Mouse (Mus musculus) heart, postnatal 0 days (tissue): ENCODE results near the gene Mmp20. TPM values are rescaled to one million over a fixed set of nuclear protein-coding genes. Genes with fewer than 3 reads are reported as not detected.

Experiments
- ATAC-seq: fragments of 200-750 bp; cut with Nextera tagmentation; 2 replicates; pipeline ENCODE4 v1.8.0; 2017; ENCODE audit warnings: low read depth, moderate number of reproducible peaks, moderate library complexity; ENCODE audit not compliant: insufficient read depth
- DNase-seq: peaks from one replicate; pipeline ENCODE4 v3.0.0-alpha.2; 2016; ENCODE audit warnings: low spot score
- H3K27ac ChIP-seq: fragments of 300-500 bp; sonication (generic); 2 replicates; pipeline ENCODE4 v1.5.1; 2014; ENCODE audit warnings: low read depth, mild to moderate bottlenecking
- H3K27me3 ChIP-seq: fragments of 300-500 bp; sonication (generic); 2 replicates; pipeline ENCODE4 v1.6.1; 2014; ENCODE audit warnings: low read length, mixed read lengths; ENCODE audit not compliant: control insufficient read depth, insufficient read depth
- H3K36me3 ChIP-seq: fragments of 300-500 bp; sonication (generic); replicated peaks from 2 replicates; pipeline ENCODE4 v1.6.1; 2014; ENCODE audit warnings: low read length, mixed read lengths; ENCODE audit not compliant: control insufficient read depth, insufficient read depth
- H3K4me1 ChIP-seq: fragments of 300-500 bp; sonication (generic); 2 replicates; pipeline ENCODE4 v1.6.1; 2014; ENCODE audit warnings: antibody characterized with exemption; ENCODE audit not compliant: control insufficient read depth, insufficient read depth
- H3K4me2 ChIP-seq: fragments of 300-500 bp; sonication (generic); 2 replicates; pipeline ENCODE4 v1.6.1; 2014; ENCODE audit warnings: low read depth, mild to moderate bottlenecking, low read length, moderate library complexity
- H3K4me3 ChIP-seq: fragments of 300-500 bp; sonication (generic); 2 replicates; pipeline ENCODE4 v1.5.1; 2014; ENCODE audit warnings: low read depth, low read length
- H3K9ac ChIP-seq: fragments of 300-500 bp; sonication (generic); replicated peaks from 2 replicates; pipeline ENCODE4 v1.6.1; 2014; ENCODE audit warnings: low read depth, low read length, mixed read lengths
- H3K9me3 ChIP-seq: fragments of 300-500 bp; sonication (generic); replicated peaks from 2 replicates; pipeline ENCODE4 v1.6.1; 2016; ENCODE audit warnings: low read length; ENCODE audit not compliant: control insufficient read depth
- CTCF ChIP-seq: IDR thresholded peaks from 2 replicates; pipeline ENCODE4 v1.5.1; 2016; ENCODE audit warnings: antibody characterized with exemption, control low read depth, low read depth
- EP300 ChIP-seq: IDR thresholded peaks from 2 replicates; pipeline ENCODE4 v1.6.1; 2016; ENCODE audit warnings: antibody characterized with exemption, low read depth
- WGBS: fragments of 180-500 bp; shearing (Covaris S2); extraction: QIAGEN DNeasy Blood & Tissue Kit; methylation state at CpG from one replicate; pipeline ENCODE4 v1.1.7; 2014; 5-methylcytosine and 5-hydroxymethylcytosine counted together
- polyA plus RNA-seq: library from polyadenylated mRNA; unstranded; fragments of >200 nt; fragmentation: Nextera tagmentation; extraction: Ambion mirVana; gene quantifications from 2 replicates; pipeline ENCODE4 v1.2.1, GENCODE M21; 2015
- total RNA-seq: library from RNA; depleted of rRNA; stranded (reverse); fragments of >200 nt; gene quantifications from 2 replicates; pipeline ENCODE4 v1.2.3, GENCODE M21; 2014; ENCODE audit warnings: low replicate concordance

Gene Mmp20
- total and polyA plus RNA-seq, 2 experiments from 2014 or later: not detected

- H3K36me3 ChIP-seq: no peaks in the 10 kb centered on the region
- DNase-seq (no peak), ATAC-seq (no peak)
- H3K27me3 ChIP-seq: no peaks in the 10 kb centered on the region
- H3K9me3 ChIP-seq: no peaks in the 10 kb centered on the region
- no peak overlapping the region for H3K9ac ChIP-seq
- no peak for TF ChIP-seq CTCF
- no peak for TF ChIP-seq EP300
- no peak overlapping the region for H3K4me3 ChIP-seq
- WGBS: 39% methylated on average over 5 of the region's 5 CpGs
- no peak overlapping the region for H3K27ac ChIP-seq
- H3K4me2 ChIP-seq: no peak overlapping the region
- no peaks in the 10 kb centered on the region for H3K4me1 ChIP-seq
These were observed 24.5 kb downstream of the Mmp20 start for GRCm38 (mm10) chr9:7652351-7653085.

- Histone ChIP-seq H3K4me2 (no peak overlapping the region), H3K4me3 (no peak overlapping the region), H3K27me3 (no peaks in the 10 kb centered on the region), H3K9me3 (no peaks in the 10 kb centered on the region), H3K27ac (no peak overlapping the region), H3K36me3 (no peaks in the 10 kb centered on the region), H3K9ac (no peak overlapping the region), H3K4me1 (no peaks in the 10 kb centered on the region)
- DNase-seq (no peak), ATAC-seq (no peak)
- TF ChIP-seq EP300 (no peak), CTCF (no peak)
- 72% methylated on average over 4 of the region's 4 CpGs for WGBS
These were observed 29.9 kb downstream of the Mmp20 start for GRCm38 (mm10) chr9:7657946-7658345.

GRCm38 (mm10) chr9:7659469-7660020 lies 31.5 kb downstream of the Mmp20 start:
- DNase-seq: no peak
- Histone ChIP-seq H3K9ac (no peak overlapping the region), H3K4me3 (no peak overlapping the region), H3K36me3 (no peaks in the 10 kb centered on the region), H3K27me3 (no peaks in the 10 kb centered on the region), H3K9me3 (no peaks in the 10 kb centered on the region), H3K4me2 (no peak overlapping the region), H3K27ac (no peak overlapping the region), H3K4me1 (no peaks in the 10 kb centered on the region)
- TF ChIP-seq CTCF (no peak), EP300 (no peak)
- ATAC-seq: no peak
- 81% methylated on average over 6 of the region's 6 CpGs for WGBS

GRCm38 (mm10) chr9:7661371-7661770 lies 33.3 kb downstream of the Mmp20 start:
- no peak overlapping the region for H3K9ac ChIP-seq
- no peak overlapping the region for H3K4me3 ChIP-seq
- ATAC-seq (no peak), DNase-seq (no peak)
- WGBS: 97% methylated on average over 1 of the region's 1 CpGs
- TF ChIP-seq EP300 (no peak), CTCF (no peak)
- no peaks in the 10 kb centered on the region for H3K27me3 ChIP-seq
- no peaks in the 10 kb centered on the region for H3K9me3 ChIP-seq
- no peaks in the 10 kb centered on the region for H3K36me3 ChIP-seq
- H3K27ac ChIP-seq: no peak overlapping the region
- H3K4me1 ChIP-seq: no peaks in the 10 kb centered on the region
- H3K4me2 ChIP-seq: no peak overlapping the region

- no peak overlapping the region for H3K9ac ChIP-seq
- no peak for ATAC-seq
- DNase-seq: no peak
- H3K4me3 ChIP-seq: no peak overlapping the region
- no peaks in the 10 kb centered on the region for H3K36me3 ChIP-seq
- no peak overlapping the region for H3K27ac ChIP-seq
- TF ChIP-seq EP300 (no peak), CTCF (no peak)
- no peaks in the 10 kb centered on the region for H3K27me3 ChIP-seq
- H3K4me2 ChIP-seq: no peak overlapping the region
- WGBS: 72% methylated on average over 1 of the region's 1 CpGs
- no peaks in the 10 kb centered on the region for H3K4me1 ChIP-seq
- no peaks in the 10 kb centered on the region for H3K9me3 ChIP-seq
These were observed 41.6 kb downstream of the Mmp20 start for GRCm38 (mm10) chr9:7669674-7670073.

DNA sequence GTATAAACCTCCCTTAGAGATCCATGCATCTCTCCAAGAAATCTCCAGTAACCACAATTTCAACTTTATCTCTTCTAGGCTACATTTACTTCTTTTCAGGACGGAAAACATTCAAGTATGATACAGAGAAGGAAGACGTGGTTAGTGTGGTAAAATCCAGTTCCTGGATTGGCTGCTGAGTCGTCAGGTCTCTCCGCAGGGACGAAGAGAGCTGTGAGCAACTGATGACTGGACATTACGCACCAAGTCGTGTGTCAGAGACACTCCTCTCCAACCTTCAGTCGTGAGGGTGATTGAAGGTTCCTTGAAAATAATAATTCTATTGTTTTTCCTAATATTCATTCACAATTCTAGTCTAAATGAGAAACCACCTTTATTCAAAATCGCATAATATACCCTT lies 45.0 kb downstream of the Mmp20 start:
- DNase-seq: no peak
- H3K9me3 ChIP-seq: no peaks in the 10 kb centered on the region
- TF ChIP-seq CTCF (no peak), EP300 (no peak)
- no peak overlapping the region for H3K4me2 ChIP-seq
- 73% methylated on average over 9 of the region's 9 CpGs for WGBS
- H3K4me3 ChIP-seq: no peak overlapping the region
- no peaks in the 10 kb centered on the region for H3K27me3 ChIP-seq
- no peak overlapping the region for H3K27ac ChIP-seq
- ATAC-seq: no peak
- no peaks in the 10 kb centered on the region for H3K4me1 ChIP-seq
- H3K36me3 ChIP-seq: no peaks in the 10 kb centered on the region
- no peak overlapping the region for H3K9ac ChIP-seq
